Mouse (Mus musculus): Measurements from ENCODE around the gene Pecam1. TPM values are rescaled to one million over a fixed set of nuclear protein-coding genes. Genes with fewer than 3 reads are reported as not detected.
A peak's percentile ranks its signal among the peaks of the same experiment; 100 is the strongest.

Gene Pecam1
- total RNA-seq, 4 experiments from 2014 or later = 16.0 to 21.1 (median 18.0) TPM

GRCm38 (mm10) chr11:106698289-106698688 is 52.1 kb downstream of the Pecam1 start:
- DNase-seq (ENCODE audit: low spot score in 2 of 2) = no peak

- DNase-seq (ENCODE audit: low spot score in 2 of 2) = no peak
Measured at GRCm38 (mm10) chr11:106695917-106696316, 54.5 kb downstream of the Pecam1 start.

- DNase-seq (ENCODE audit: low spot score in 2 of 2) = no peak
Measured at GRCm38 (mm10) chr11:106692890-106693289, 57.5 kb downstream of the Pecam1 start.

GRCm38 (mm10) chr11:106688375-106688774 is 62.1 kb downstream of the Pecam1 start:
- DNase-seq (ENCODE audit: low spot score in 2 of 2) = no peak

GRCm38 (mm10) chr11:106687293-106687692 is 63.1 kb downstream of the Pecam1 start:
- no peak for DNase-seq (ENCODE audit: low spot score in 2 of 2)

- no peak for DNase-seq (ENCODE audit: low spot score in 2 of 2)
Measured at GRCm38 (mm10) chr11:106684027-106684426, 66.4 kb downstream of the Pecam1 start.

GRCm38 (mm10) chr11:106683345-106683744 is 67.1 kb downstream of the Pecam1 start:
- no peak for DNase-seq (ENCODE audit: low spot score in 2 of 2)

GRCm38 (mm10) chr11:106681138-106681537 is 69.3 kb downstream of the Pecam1 start:
- DNase-seq (ENCODE audit: low spot score in 2 of 2) = no peak

GRCm38 (mm10) chr11:106679874-106680273 is 70.6 kb downstream of the Pecam1 start:
- DNase-seq (ENCODE audit: low spot score in 2 of 2) = no peak

GRCm38 (mm10) chr11:106677910-106678591 is 72.4 kb downstream of the Pecam1 start:
- peak; percentile 75 to 86 for DNase-seq (ENCODE audit: low spot score in 2 of 2)

- DNase-seq (ENCODE audit: low spot score in 2 of 2) = no peak
Measured at GRCm38 (mm10) chr11:106677331-106677730, 73.1 kb downstream of the Pecam1 start.

- DNase-seq (ENCODE audit: low spot score in 2 of 2) = no peak
Measured at GRCm38 (mm10) chr11:106675875-106676274, 74.6 kb downstream of the Pecam1 start.

- DNase-seq (ENCODE audit: low spot score in 2 of 2) = no peak
Measured at GRCm38 (mm10) chr11:106675201-106675726, 75.2 kb downstream of the Pecam1 start.

- peak in 1 of 2 experiments; percentile 46 for DNase-seq (ENCODE audit: low spot score in 2 of 2)
Measured at GRCm38 (mm10) chr11:106674612-106675153, 75.7 kb downstream of the Pecam1 start.

- no peak for DNase-seq (ENCODE audit: low spot score in 2 of 2)
Measured at GRCm38 (mm10) chr11:106673727-106674611, 76.5 kb downstream of the Pecam1 start.

- DNase-seq (ENCODE audit: low spot score in 2 of 2) = no peak
Measured at GRCm38 (mm10) chr11:106672919-106673505, 77.4 kb downstream of the Pecam1 start.

GRCm38 (mm10) chr11:106671801-106672200 is 78.6 kb downstream of the Pecam1 start:
- DNase-seq (ENCODE audit: low spot score in 2 of 2) = no peak

GRCm38 (mm10) chr11:106670951-106671478 is 79.4 kb downstream of the Pecam1 start:
- DNase-seq (ENCODE audit: low spot score in 2 of 2) = no peak

GRCm38 (mm10) chr11:106670266-106670665 is 80.2 kb downstream of the Pecam1 start:
- DNase-seq (ENCODE audit: low spot score in 2 of 2) = no peak

- no peak for DNase-seq (ENCODE audit: low spot score in 2 of 2)
Measured at GRCm38 (mm10) chr11:106669873-106670173, 80.6 kb downstream of the Pecam1 start.

GRCm38 (mm10) chr11:106669102-106669872 is 81.1 kb downstream of the Pecam1 start:
- no peak for DNase-seq (ENCODE audit: low spot score in 2 of 2)

All from layer of hippocampus, adult 8-10 months (tissue).